Mouse (Mus musculus) erythroid progenitor cell, adult 5-6 weeks (primary cell): ENCODE measurements around the gene Npepps. TPM values are rescaled to one million over a fixed set of nuclear protein-coding genes. Genes with fewer than 3 reads are reported as not detected.
"Not testable (repeated sequence)": the region's sequence is repeated elsewhere in the genome, so short reads cannot be mapped to it uniquely, and the experiment has no call there.

ENCODE experiments used
- ATAC-seq: replicated peaks from 2 replicates; pipeline ENCODE4 v1.8.0; 2016; ENCODE audit warnings: moderate number of reproducible peaks, mild to moderate bottlenecking, moderate TSS enrichment, inconsistent platforms; ENCODE audit not compliant: poor library complexity, low FRiP score, severe bottlenecking
- total RNA-seq, 2 experiments: library from RNA; stranded (forward) in 1 of 2; stranded (reverse) in 1 of 2; fragments of 150-400 nt in 1 of 2; fragments of 186-747, 209-891 nt in 1 of 2; gene quantifications; 2 replicates each; pipeline versions ENCODE4 v1.2.3 to v1.2.4; 2015 to 2017; ENCODE audit warnings: low replicate concordance in 2 of 2

Npepps gene
- total RNA-seq, 2 experiments from 2014 or later: 9.4 to 25.6 TPM

DNA sequence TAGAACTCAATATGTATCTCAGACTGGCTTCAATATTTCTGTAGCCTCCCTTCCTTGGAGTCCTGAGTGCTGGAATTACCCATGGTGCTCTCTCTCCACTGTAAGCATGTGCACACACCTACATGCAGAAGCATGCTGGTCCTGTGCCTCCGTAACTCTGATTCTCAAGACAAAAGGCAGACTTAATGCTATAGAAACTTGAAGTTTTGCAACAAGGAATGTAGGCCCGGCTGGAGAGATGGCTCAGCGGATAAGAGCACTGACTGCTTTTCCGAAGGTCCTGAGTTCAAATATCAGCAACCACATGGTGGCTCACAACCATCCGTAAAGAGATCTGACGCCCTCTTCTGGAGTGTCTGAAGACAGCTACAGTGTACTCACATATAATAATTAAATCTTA, 90.8 kb downstream of the Npepps start:
- not testable (repeated sequence) for ATAC-seq

DNA sequence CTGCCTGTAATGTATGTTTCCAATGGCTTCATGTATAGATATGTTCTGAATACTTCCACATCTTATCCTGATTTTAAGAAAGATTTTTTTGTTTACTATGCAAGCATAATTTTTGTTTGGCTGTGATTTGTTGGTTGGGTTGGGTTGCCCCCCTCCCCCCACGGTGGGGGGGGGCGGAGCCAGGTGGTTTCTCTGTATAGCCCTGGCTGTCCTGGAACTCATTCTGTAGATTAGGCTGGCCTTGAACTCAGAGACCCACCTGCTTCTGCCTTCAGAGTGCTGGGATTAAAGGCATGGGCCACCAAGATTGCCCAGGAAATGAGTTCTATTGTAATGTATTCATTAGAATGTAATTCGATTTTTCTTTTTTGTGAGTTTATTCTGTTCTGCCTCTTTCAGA, 91.2 kb downstream of the Npepps start:
- no peak for ATAC-seq

DNA sequence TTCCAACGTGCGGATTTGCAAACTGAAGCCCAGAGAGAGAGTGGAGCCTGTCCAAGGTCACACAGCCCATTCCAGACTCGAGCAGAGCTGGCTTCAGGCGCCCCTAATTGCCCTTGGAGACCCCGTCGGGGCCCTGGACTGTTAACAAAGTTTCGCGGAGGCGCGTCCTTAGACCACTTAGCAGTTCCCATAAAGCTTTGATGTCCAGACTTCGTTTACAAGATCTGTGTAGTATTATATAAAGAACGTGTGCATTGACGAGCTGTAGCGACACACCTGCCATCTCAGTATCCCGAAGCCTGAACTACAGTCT, 91.8 kb downstream of the Npepps start:
- no peak for ATAC-seq

DNA sequence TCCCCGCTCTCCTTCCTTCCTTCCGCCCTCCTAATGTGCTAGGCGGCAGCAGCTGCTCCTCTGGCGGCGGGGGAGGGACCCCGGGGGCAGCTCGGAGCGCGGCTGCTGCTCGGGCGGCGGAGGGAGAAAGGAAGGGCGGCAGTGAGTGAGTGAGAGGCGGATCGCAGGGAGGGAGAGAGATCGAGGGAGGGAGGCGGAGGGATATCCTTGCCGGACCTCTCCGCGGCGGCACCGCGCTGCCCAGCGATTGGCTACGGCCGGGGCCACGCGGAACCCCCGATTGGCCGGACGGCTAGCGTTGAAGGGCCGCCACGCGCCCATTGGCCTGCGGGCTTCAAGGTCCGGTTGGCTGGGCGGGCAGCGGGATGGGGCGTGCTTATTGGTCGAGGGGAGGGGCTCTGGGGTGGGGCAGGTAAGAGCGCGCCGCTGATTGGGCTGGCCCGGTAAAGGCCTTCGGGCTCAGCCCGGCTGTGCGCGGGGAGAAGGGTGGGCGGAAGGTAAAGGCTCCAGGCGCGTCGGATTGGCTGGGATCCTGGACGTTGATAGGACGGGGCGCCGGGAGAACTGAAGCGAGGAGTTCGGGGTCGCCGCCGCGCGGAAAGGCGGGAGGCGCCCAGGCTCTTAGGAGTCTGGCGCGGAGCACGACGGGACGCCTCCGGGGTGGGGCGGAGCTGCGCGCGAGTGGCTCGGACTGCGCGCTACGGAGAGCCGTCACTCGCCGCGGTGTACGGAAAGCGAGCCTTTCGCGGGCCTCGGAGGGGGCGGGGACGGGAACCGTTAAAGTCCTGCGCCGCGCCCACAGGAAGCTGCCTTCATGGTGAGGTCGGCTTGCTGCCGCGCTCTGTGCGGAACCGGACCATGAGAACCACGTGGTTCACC, 92.4 kb downstream of the Npepps start, which contains the start of gene Kpnb1:
TSS of gene Kpnb1 (minus strand) at position 118 of the 879 bp plus-strand sequence.
- peak; percentile 85 for ATAC-seq

DNA sequence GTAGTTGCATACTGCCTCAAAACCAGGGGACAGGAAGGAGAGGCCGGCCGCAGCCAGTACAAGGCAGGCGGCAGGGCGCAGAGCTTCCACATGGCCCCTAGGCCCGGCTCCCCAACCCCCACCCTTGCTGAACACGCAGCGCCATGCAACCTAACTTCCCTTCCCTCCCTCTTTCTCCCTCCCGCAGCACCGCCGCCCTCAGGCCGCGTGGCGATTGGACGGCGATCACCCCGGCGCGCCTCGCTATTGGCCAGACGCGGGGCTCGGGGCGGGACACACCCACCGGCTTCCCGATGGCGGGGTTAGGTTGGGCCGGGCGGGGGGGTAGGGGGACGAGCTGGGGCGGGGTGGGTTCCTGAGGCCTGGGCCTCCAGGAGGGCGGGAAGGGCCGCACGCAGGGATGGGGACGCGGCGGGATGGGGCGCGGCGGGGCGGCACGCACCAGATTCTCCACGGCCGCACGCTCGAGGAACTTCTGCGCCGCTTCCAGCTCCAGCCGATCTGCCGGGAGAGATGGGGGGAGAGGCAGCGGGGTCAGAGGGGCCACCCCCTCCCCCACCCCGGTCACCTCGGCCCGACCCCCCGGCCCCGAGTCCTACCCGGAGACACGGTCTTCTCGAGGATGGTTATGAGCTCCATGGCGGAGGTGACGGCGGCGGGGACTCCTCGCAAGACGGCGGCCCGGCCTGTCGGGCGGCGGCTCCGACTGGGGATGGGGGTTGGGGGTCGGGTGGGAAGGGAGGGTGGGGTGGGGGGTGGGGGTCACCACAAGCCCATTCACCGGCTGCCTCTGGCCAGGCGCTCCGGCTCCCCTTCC, 93.3 kb downstream of the Npepps start:
- peak; percentile 79 for ATAC-seq

DNA sequence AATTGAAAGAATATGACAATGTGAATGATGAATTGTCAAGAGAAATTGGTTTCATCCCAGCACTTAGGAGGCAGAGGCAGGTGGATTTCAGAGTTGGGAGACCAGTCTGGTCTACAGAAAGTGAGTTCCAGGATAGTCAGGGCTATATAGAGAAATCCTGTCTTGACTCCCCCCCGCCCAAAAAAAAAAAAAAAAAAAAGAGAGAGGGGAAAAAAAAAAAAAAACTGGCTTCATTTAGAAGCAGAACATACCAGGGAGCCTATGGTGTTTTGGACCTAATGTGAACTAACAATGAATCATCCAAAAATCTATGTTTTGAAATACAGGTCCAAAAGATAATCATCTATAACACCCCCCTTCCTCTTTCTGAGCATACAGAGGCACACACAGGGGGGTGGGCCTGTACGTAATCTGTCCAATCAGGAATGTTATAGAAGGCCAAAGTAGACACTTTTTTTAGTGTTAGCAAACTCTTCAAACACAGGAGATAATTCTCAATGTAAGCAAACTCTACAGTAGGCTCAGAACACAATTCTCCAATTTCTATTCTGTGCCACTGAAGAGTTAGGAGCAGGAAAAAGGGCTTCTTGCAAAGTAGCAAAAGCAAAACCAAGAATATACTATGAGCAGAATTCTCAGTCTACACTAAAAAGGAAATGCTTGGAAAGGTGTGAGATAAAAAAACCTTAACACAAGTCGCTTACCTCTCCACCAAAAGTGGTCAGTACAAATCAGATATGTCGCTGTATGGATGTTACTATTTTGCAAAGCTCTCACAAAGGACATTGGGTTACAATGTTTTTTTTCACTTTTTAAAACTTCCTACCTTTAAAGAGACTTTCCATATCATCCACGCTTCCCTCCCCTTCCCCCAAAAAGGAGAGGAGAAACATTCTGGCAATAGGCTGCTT, 94.5 kb downstream of the Npepps start:
- no peak for ATAC-seq

DNA sequence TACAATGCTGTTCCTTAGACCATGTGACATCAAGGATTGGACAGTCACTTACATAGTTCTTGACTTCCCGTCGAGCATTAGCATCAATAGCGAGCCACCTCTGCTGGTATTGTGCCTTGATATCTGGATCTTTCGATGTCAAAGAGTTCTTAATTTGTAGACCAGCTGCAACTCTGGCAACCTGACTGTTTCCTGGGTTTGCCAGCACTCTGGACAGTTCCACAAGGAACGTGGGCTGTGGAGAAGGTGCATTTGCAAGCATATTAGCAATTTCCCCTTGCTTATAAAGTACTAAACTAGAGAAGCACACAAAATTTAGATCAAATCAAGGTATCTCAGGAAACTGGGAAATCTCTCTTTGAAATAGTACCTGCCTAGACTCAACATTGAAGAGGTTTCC, 95.6 kb downstream of the Npepps start:
- ATAC-seq: no peak

DNA sequence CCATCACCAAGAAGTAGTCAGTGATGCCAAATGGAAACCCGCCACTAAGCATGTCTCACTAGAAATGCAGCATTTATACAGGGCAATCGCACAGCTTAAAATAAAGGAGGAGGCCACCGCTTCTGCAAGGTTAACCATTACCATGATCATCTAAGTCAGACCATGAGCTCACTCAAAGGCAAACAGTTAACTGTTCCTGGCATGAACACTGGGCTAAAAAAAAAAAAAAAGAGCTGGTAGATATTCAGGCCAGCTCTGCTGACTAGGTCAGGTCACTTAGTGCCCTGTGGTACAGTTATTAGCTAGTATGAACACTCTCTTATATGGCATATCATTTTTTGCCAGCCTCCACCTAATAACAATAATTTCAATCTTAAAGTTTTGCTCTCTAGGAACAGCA, 98.0 kb downstream of the Npepps start:
- ATAC-seq: no peak

DNA sequence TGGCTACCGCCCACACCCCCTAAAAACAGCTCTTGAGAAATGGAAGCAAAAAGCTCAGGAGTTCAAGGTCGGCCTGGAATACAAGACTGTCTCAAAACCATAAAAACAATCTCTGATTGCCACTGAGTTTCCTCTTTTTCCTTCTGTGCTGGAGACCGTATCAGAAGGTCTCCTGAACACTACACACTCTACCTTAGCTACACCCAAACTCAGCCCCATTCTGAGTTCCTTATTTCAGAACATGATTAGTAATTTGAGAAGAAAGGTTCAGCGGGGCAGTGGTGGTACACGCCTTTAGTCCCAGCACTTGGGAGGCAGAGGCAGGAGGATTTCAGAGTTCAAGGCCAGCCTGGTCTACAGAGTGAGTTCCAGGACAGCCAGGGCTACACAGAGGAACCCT, 99.4 kb downstream of the Npepps start:
- no peak for ATAC-seq

DNA sequence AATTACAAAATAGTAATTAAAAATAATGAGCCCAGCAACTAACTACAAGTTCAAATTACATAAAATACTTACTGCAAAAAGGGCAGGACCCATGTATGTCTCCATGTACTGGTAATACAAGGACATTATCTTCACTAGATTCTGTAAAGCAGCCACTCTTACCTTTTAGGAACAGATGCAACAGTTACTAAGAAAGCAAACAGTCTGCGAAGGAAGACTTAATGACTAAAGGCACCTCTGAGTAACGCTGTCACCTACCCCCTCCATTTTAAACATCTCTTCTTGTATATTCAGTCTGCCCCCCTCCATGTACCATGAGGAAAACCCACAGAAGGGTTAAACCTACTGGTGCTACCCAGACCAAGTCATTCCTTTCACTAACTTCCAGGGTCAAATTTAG, 102.2 kb downstream of the Npepps start:
- no peak for ATAC-seq

DNA sequence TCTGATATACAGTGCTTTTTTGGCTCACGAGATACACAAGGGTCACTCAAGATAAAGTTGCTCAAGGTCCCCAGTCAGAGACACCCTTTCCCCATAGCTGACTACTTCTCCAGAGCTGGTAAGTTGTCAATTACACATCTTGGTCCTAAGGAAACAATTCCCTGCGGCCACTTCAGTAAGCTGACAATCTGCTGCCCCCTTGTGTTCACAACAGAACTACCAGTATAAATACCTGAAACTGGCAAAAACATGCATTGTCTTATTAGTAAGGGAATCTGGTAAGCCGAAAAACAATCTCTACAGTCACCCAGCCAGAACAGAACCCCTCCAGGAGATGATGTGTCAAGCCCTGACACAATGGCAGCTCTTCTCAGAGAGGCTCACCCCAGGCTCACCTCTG, 103.6 kb downstream of the Npepps start:
- ATAC-seq: peak; percentile 56; the same call in 1 of the 2 replicates

DNA sequence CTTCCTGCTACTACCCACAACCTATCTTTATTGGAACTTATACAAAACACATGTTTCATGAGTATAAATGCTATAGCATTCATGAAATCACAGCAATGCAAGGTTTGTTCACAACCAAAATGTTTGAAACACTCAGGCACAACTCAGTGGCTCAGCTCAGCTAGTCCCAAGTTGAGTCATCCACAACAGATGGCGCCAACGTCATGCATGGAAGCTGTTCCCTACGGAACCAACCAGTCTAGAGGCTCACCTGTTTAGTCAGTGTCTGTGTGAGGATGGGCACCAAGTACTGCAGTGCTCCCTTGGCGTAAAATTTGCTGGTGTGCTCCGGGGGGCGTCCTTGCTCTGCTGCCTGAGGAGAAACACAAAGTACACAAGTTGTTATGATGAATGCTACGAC, 104.9 kb downstream of the Npepps start:
- ATAC-seq: no peak

DNA sequence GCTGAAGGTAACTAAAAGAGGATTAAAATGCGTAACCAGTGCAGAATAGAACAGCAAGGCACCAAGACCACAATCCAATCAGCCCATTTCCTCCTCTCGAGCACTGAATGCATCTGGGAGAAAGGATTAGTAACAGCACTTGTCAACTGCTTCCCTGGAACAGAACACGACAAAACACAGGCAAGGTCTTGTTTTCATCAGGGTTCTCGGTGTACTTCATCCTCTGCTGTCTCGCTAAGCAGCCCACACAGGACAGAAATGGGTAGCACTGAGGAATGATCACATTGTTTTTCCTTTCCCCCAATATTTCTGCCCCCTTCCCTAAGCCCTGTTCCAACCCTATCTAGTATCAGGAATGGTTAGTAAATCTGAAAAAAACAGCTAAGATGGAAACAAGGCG, 120.1 kb downstream of the Npepps start:
- ATAC-seq: no peak

DNA sequence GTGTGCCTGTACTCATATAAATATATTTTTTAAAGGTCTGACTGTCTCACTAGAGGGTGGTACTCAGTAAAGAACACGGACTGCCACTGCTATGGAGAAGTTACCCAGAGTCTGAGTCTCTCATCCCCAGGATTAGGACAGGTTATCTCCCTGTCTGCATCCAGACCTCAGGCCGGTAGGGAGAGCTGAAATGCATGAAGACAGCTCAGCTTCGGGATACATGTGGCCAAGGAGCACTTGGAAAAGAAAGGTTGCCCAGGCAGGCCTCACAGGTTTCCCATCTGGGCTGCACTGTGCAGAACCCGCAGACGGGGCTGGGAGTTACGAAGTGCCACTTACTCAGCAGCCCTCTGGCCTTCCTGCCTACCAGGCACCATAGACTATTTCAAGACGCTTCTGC, 123.4 kb downstream of the Npepps start:
- ATAC-seq: no peak

Other genes starting within 250 kb of the Npepps start
- not detected in 2 replicates for gene Lrrc46, start 239.2 kb downstream of the Npepps start, total RNA-seq (2015; ENCODE audit: low replicate concordance)
- gene Lrrc46, start 239.2 kb downstream of the Npepps start, total RNA-seq (2017; ENCODE audit: low replicate concordance): not detected in 2 replicates
- 5.0 and 15.5 TPM in 2 replicates for gene Mrpl10, start 239.1 kb downstream of the Npepps start, total RNA-seq (2015; ENCODE audit: low replicate concordance)
- gene Mrpl10, start 239.1 kb downstream of the Npepps start, total RNA-seq (2017; ENCODE audit: low replicate concordance): 4.6 and 5.3 TPM in 2 replicates
- 1.3 and 2.9 TPM in 2 replicates for gene Osbpl7, start 230.0 kb downstream of the Npepps start, total RNA-seq (2015; ENCODE audit: low replicate concordance)
- 1.4 and 22.7 TPM in 2 replicates for gene Osbpl7, start 230.0 kb downstream of the Npepps start, total RNA-seq (2017; ENCODE audit: low replicate concordance)
- gene Tbx21, start 165.3 kb downstream of the Npepps start, total RNA-seq (2015; ENCODE audit: low replicate concordance): not detected in 2 replicates
- gene Tbx21, start 165.3 kb downstream of the Npepps start, total RNA-seq (2017; ENCODE audit: low replicate concordance): not detected in 2 replicates
- 1.4 and 15.9 TPM in 2 replicates for gene Tbkbp1, start 129.1 kb downstream of the Npepps start, total RNA-seq (2015; ENCODE audit: low replicate concordance)
- 1.3 TPM in 1 of 2 replicates, not detected in the other for gene Tbkbp1, start 129.1 kb downstream of the Npepps start, total RNA-seq (2017; ENCODE audit: low replicate concordance)
- gene Kpnb1, start 92.8 kb downstream of the Npepps start, total RNA-seq (2015; ENCODE audit: low replicate concordance): 116 and 118 TPM in 2 replicates
- gene Kpnb1, start 92.8 kb downstream of the Npepps start, total RNA-seq (2017; ENCODE audit: low replicate concordance): 267 and 391 TPM in 2 replicates
- 13.4 and 15.5 TPM in 2 replicates for gene Mrpl45, start 35.1 kb upstream of the Npepps start, total RNA-seq (2015; ENCODE audit: low replicate concordance)
- gene Mrpl45, start 35.1 kb upstream of the Npepps start, total RNA-seq (2017; ENCODE audit: low replicate concordance): 3.6 and 5.9 TPM in 2 replicates
- not detected in 2 replicates for gene Gpr179, start 71.4 kb upstream of the Npepps start, total RNA-seq (2015; ENCODE audit: low replicate concordance)
- gene Gpr179, start 71.4 kb upstream of the Npepps start, total RNA-seq (2017; ENCODE audit: low replicate concordance): 0.15 TPM in 1 of 2 replicates, not detected in the other
- gene Socs7, start 81.9 kb upstream of the Npepps start, total RNA-seq (2015; ENCODE audit: low replicate concordance): 2.5 and 2.9 TPM in 2 replicates
- gene Socs7, start 81.9 kb upstream of the Npepps start, total RNA-seq (2017; ENCODE audit: low replicate concordance): 5.4 and 6.0 TPM in 2 replicates
- gene Arhgap23, start 134.9 kb upstream of the Npepps start, total RNA-seq (2015; ENCODE audit: low replicate concordance): 76.8 and 82.6 TPM in 2 replicates
- 65.7 and 71.1 TPM in 2 replicates for gene Arhgap23, start 134.9 kb upstream of the Npepps start, total RNA-seq (2017; ENCODE audit: low replicate concordance)
- gene 4933428G20Rik, start 219.7 kb upstream of the Npepps start, total RNA-seq (2015; ENCODE audit: low replicate concordance): not detected in 2 replicates
- gene 4933428G20Rik, start 219.7 kb upstream of the Npepps start, total RNA-seq (2017; ENCODE audit: low replicate concordance): not detected in 2 replicates